Mouse (Mus musculus) intestine, postnatal 0 days (tissue): ENCODE measurements around the gene Xylb. TPM values are rescaled to one million over a fixed set of nuclear protein-coding genes. Genes with fewer than 3 reads are reported as not detected.

Source experiments
- ATAC-seq: fragments of 200-750 bp; cut with Nextera tagmentation; 2 replicates; pipeline ENCODE4 v1.8.0; 2017; ENCODE audit warnings: mild to moderate bottlenecking, moderate TSS enrichment, moderate library complexity
- H3K27ac ChIP-seq: fragments of 300-500 bp; sonication (generic); 2 replicates; pipeline ENCODE4 v1.5.1; 2014; ENCODE audit warnings: mild to moderate bottlenecking, low read depth, low read length, moderate library complexity
- H3K27me3 ChIP-seq: fragments of 300-500 bp; sonication (generic); replicated peaks from 2 replicates; pipeline ENCODE4 v1.6.1; 2014; ENCODE audit warnings: low read length, mixed read lengths; ENCODE audit not compliant: control insufficient read depth, insufficient read depth
- H3K36me3 ChIP-seq: fragments of 300-500 bp; sonication (generic); 2 replicates; pipeline ENCODE4 v1.6.1; 2014; ENCODE audit warnings: mild to moderate bottlenecking, moderate library complexity; ENCODE audit not compliant: control insufficient read depth, insufficient read depth
- H3K4me1 ChIP-seq: fragments of 300-500 bp; sonication (generic); replicated peaks from 2 replicates; pipeline ENCODE4 v1.6.1; 2014; ENCODE audit warnings: antibody characterized with exemption, low read length, mixed read lengths; ENCODE audit not compliant: control insufficient read depth, insufficient read depth
- H3K4me2 ChIP-seq: fragments of 300-500 bp; sonication (generic); replicated peaks from 2 replicates; pipeline ENCODE4 v1.6.1; 2014; ENCODE audit warnings: low read depth, mild to moderate bottlenecking, moderate library complexity
- H3K4me3 ChIP-seq: fragments of 300-500 bp; sonication (generic); 2 replicates; pipeline ENCODE4 v1.5.1; 2014; ENCODE audit warnings: low read depth, low read length
- H3K9ac ChIP-seq: fragments of 300-500 bp; sonication (generic); 2 replicates; pipeline ENCODE4 v1.6.1; 2014; ENCODE audit warnings: mild to moderate bottlenecking, low read depth, low read length
- H3K9me3 ChIP-seq: fragments of 300-500 bp; sonication (generic); 2 replicates; pipeline ENCODE4 v1.6.1; 2016; ENCODE audit warnings: mixed run types; ENCODE audit not compliant: control insufficient read depth
- CTCF ChIP-seq: sonication (generic); IDR thresholded peaks from 2 replicates; pipeline ENCODE4 v1.5.1; 2016; ENCODE audit warnings: low read depth, mild to moderate bottlenecking, control low read depth, antibody characterized with exemption, moderate library complexity
- WGBS: fragments of 180-500 bp; shearing (Covaris S2); extraction: QIAGEN DNeasy Blood & Tissue Kit; methylation state at CpG from one replicate; pipeline ENCODE4 v1.1.7; 2014; 5-methylcytosine and 5-hydroxymethylcytosine counted together
- polyA plus RNA-seq: library from polyadenylated mRNA; unstranded; fragments of >200 nt; fragmentation: Nextera tagmentation; extraction: Ambion mirVana; gene quantifications from 2 replicates; pipeline ENCODE4 v1.2.1, GENCODE M21; 2015

Xylb gene
- polyA plus RNA-seq, 1 experiment from 2014 or later = 11.7 TPM

DNA sequence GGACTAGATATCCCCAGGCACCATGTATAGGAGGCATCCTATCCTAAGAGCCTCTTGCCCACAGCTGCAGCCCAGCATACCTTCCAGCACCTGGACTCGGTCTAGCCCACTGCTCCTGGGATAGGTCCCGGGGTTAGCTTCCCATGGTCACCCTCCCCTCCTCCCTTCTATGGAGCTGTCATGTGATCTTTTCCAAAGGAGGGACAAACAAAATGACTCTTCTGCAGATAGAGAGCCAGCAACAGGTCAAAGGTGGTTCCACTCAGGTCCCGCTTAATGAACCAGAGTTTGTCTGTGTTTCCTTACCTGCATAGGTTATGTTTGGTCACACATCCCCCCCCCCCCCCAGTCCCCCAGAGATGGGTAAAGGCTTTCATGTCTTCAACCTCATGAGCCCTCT, 6.7 kb upstream of the Xylb start:
- Histone ChIP-seq H3K4me1 (no peaks in the 10 kb centered on the region), H3K36me3 (peaks cover 40% of the 10 kb centered on the region), H3K4me3 (no peak overlapping the region), H3K4me2 (no peak overlapping the region), H3K27me3 (no peaks in the 10 kb centered on the region), H3K9me3 (no peaks in the 10 kb centered on the region), H3K27ac (no peak overlapping the region), H3K9ac (no peak overlapping the region)
- WGBS = 81% methylated on average over 3 of the region's 3 CpGs
- no peak for ATAC-seq
- TF ChIP-seq CTCF = no peak

GRCm38 (mm10) chr9:119350947-119351705, 6.1 kb upstream of the Xylb start:
- H3K4me2 ChIP-seq = no peak overlapping the region
- no peak for ATAC-seq
- H3K9ac ChIP-seq = no peak overlapping the region
- no peaks in the 10 kb centered on the region for H3K4me1 ChIP-seq
- no peak for TF ChIP-seq CTCF
- H3K4me3 ChIP-seq = no peak overlapping the region
- H3K27ac ChIP-seq = no peak overlapping the region
- no peaks in the 10 kb centered on the region for H3K9me3 ChIP-seq
- peaks cover 34% of the 10 kb centered on the region for H3K36me3 ChIP-seq
- no peaks in the 10 kb centered on the region for H3K27me3 ChIP-seq
- 91% methylated on average over 10 of the region's 10 CpGs for WGBS

GRCm38 (mm10) chr9:119352060-119352459, 5.1 kb upstream of the Xylb start:
- Histone ChIP-seq H3K9me3 (no peaks in the 10 kb centered on the region), H3K36me3 (peaks cover 26% of the 10 kb centered on the region; the same call in 1 of the 2 replicates), H3K27me3 (no peaks in the 10 kb centered on the region), H3K4me3 (no peak overlapping the region), H3K4me1 (no peaks in the 10 kb centered on the region), H3K27ac (no peak overlapping the region), H3K9ac (no peak overlapping the region), H3K4me2 (no peak overlapping the region)
- peak; percentile 93 for TF ChIP-seq CTCF
- WGBS = 31% methylated on average over 4 of the region's 4 CpGs
- ATAC-seq = peak; percentile 82

GRCm38 (mm10) chr9:119353926-119354325, 3.3 kb upstream of the Xylb start:
- Histone ChIP-seq H3K36me3 (peaks cover 11% of the 10 kb centered on the region; the same call in 1 of the 2 replicates), H3K9ac (no peak overlapping the region), H3K4me3 (no peak overlapping the region), H3K27ac (no peak overlapping the region), H3K4me1 (no peaks in the 10 kb centered on the region), H3K4me2 (no peak overlapping the region), H3K9me3 (no peaks in the 10 kb centered on the region), H3K27me3 (no peaks in the 10 kb centered on the region)
- ATAC-seq = no peak
- WGBS = 46% methylated on average over 6 of the region's 6 CpGs
- TF ChIP-seq CTCF = no peak

DNA sequence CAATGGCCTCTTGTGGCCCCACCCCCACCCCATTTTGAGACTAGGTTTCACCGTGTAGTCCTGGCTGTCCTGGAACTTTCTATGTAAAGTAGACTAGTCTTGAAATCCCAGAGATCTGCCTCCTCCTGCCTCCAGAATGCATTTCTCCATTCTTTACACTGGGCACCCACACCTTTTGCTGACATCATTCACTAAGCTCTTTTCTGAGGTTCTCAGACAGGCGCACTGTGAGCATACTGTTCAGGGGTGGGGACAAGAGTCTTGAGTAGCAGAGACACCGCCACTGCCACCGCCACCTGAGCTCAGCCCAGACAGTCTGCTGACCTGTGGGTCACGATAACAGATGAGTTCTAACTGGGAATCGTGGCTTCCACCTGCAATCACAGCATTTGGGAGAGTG, 1.2 kb upstream of the Xylb start:
- Histone ChIP-seq H3K4me3 (no peak overlapping the region), H3K4me2 (no peak overlapping the region), H3K36me3 (peaks cover 6% of the 10 kb centered on the region; the same call in 1 of the 2 replicates), H3K27me3 (no peaks in the 10 kb centered on the region), H3K4me1 (no peaks in the 10 kb centered on the region), H3K9me3 (no peaks in the 10 kb centered on the region), H3K9ac (no peak overlapping the region), H3K27ac (no peak overlapping the region)
- no peak for TF ChIP-seq CTCF
- no peak for ATAC-seq
- 65% methylated on average over 6 of the region's 6 CpGs for WGBS

- no peak for TF ChIP-seq CTCF
- H3K4me2 ChIP-seq = peak overlapping the region; percentile 95
- no peaks in the 10 kb centered on the region for H3K27me3 ChIP-seq
- no peaks in the 10 kb centered on the region for H3K4me1 ChIP-seq
- H3K4me3 ChIP-seq = peak overlapping the region; percentile 78
- peaks cover 5% of the 10 kb centered on the region; the same call in 1 of the 2 replicates for H3K36me3 ChIP-seq
- H3K9ac ChIP-seq = peak overlapping the region; percentile 62
- ATAC-seq = 0 out of 2 replicates have a peak, but pooled peaks have one; percentile 0
- no peaks in the 10 kb centered on the region for H3K9me3 ChIP-seq
- no peak overlapping the region for H3K27ac ChIP-seq
- WGBS = 23% methylated on average over 9 of the region's 9 CpGs
Observed at GRCm38 (mm10) chr9:119358058-119358429, 863 bp downstream of the Xylb start.
